Mouse (Mus musculus) heart, embryonic 12.5 days (tissue): ENCODE results near the gene Slc25a35. TPM values are rescaled to one million over a fixed set of nuclear protein-coding genes. Genes with fewer than 3 reads are reported as not detected.
"Not testable (repeated sequence)": the region's sequence is repeated elsewhere in the genome, so short reads cannot be mapped to it uniquely, and the experiment has no call there.

Experiments used
- ATAC-seq: fragments of 200-750 bp; cut with Nextera tagmentation; 2 replicates; pipeline ENCODE4 v1.8.0; 2017; ENCODE audit warnings: moderate TSS enrichment, moderate library complexity; ENCODE audit not compliant: insufficient number of reproducible peaks, low FRiP score
- H3K27ac ChIP-seq: fragments of 300-500 bp; sonication (generic); 2 replicates; pipeline ENCODE4 v1.5.1; 2016; ENCODE audit warnings: mild to moderate bottlenecking, moderate library complexity; ENCODE audit not compliant: poor library complexity, severe bottlenecking
- H3K27me3 ChIP-seq: fragments of 300-500 bp; sonication (generic); replicated peaks from 2 replicates; pipeline ENCODE4 v1.6.1; 2016; ENCODE audit warnings: mild to moderate bottlenecking, moderate library complexity
- H3K36me3 ChIP-seq: fragments of 300-500 bp; sonication (generic); 2 replicates; pipeline ENCODE4 v1.6.1; 2016; ENCODE audit warnings: mild to moderate bottlenecking, moderate library complexity
- H3K4me1 ChIP-seq: fragments of 300-500 bp; sonication (generic); replicated peaks from 2 replicates; pipeline ENCODE4 v1.6.1; 2016; ENCODE audit warnings: mild to moderate bottlenecking
- H3K4me2 ChIP-seq: fragments of 300-500 bp; sonication (generic); 2 replicates; pipeline ENCODE4 v1.6.1; 2016; ENCODE audit warnings: mild to moderate bottlenecking, moderate library complexity
- H3K4me3 ChIP-seq: fragments of 300-500 bp; sonication (generic); 2 replicates; pipeline ENCODE4 v1.5.1; 2016; ENCODE audit warnings: mild to moderate bottlenecking
- H3K9ac ChIP-seq: fragments of 300-500 bp; sonication (generic); 2 replicates; pipeline ENCODE4 v1.6.1; 2016; ENCODE audit warnings: mild to moderate bottlenecking, moderate library complexity
- H3K9me3 ChIP-seq: fragments of 300-500 bp; sonication (generic); replicated peaks from 2 replicates; pipeline ENCODE4 v1.6.1; 2016; ENCODE audit warnings: mild to moderate bottlenecking, moderate library complexity
- WGBS: fragments of 180-500 bp; shearing (Covaris S2); methylation state at CpG from one replicate; pipeline ENCODE4 v1.1.7; 2016; 5-methylcytosine and 5-hydroxymethylcytosine counted together
- polyA plus RNA-seq: library from polyadenylated mRNA; unstranded; fragments of >200 nt; fragmentation: Nextera tagmentation; extraction: Ambion mirVana; gene quantifications from 2 replicates; pipeline ENCODE4 v1.2.1, GENCODE M21; 2016

The Slc25a35 gene
- polyA plus RNA-seq, 1 experiment from 2014 or later = 2.2 TPM

DNA sequence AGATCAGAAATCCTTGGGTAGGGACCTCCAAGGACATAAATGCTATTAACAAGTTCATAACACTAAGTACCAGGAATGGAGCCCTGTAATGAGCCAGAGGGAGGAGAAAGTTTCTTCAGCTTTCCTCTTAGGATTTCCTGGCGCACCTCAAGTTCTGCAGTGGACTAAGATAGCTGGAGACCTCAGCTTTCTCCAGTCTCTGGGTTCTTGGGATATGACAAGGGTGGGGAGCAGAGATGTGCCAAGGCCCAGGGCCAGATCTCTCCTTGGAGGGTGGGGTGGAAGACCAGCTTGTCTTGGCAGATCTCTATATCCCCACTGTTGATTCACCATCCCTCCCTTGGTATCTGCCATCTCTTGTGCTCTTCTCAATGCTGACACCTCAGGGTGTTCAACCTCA is 7.7 kb downstream of the Slc25a35 start:
- H3K4me1 ChIP-seq = peaks cover 26% of the 10 kb centered on the region
- H3K36me3 ChIP-seq = no peaks in the 10 kb centered on the region
- no peak for ATAC-seq
- no peak overlapping the region for H3K9ac ChIP-seq
- no peaks in the 10 kb centered on the region; the same call in 1 of the 2 replicates for H3K27me3 ChIP-seq
- no peaks in the 10 kb centered on the region for H3K9me3 ChIP-seq
- no peak overlapping the region for H3K4me2 ChIP-seq
- 88% methylated on average over 1 of the region's 1 CpGs for WGBS
- H3K4me3 ChIP-seq = no peak overlapping the region
- no peak overlapping the region for H3K27ac ChIP-seq

DNA sequence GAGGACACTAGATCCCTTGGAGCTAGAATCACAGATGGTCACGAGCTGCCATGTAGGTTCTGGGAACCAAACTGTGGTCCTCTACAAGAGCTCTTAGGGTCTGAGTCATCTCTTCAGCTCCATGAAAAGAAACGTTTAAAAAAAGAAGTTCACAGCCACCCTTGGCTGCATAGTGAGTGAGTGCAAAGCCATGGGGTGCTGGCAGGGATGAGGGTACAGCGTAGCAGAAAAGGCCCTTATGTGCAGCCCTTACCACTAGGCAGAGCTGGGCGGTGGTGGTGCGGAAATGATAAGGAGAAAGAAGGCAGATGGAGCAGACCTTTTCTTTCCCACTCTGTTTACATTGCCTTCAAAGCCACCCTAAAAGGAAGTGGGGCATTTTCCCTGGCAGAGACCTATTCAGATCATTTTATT is 11.4 kb downstream of the Slc25a35 start:
- H3K4me1 ChIP-seq = 0 out of 2 replicates have a peak, but pooled peaks cover 3% of the 10 kb centered on the region
- H3K9ac ChIP-seq = no peak overlapping the region
- H3K4me2 ChIP-seq = no peak overlapping the region
- no peaks in the 10 kb centered on the region; the same call in 1 of the 2 replicates for H3K27me3 ChIP-seq
- H3K4me3 ChIP-seq = no peak overlapping the region
- H3K9me3 ChIP-seq = no peaks in the 10 kb centered on the region
- no peak overlapping the region for H3K27ac ChIP-seq
- ATAC-seq = no peak
- 49% methylated on average over 5 of the region's 5 CpGs for WGBS
- no peaks in the 10 kb centered on the region for H3K36me3 ChIP-seq

DNA sequence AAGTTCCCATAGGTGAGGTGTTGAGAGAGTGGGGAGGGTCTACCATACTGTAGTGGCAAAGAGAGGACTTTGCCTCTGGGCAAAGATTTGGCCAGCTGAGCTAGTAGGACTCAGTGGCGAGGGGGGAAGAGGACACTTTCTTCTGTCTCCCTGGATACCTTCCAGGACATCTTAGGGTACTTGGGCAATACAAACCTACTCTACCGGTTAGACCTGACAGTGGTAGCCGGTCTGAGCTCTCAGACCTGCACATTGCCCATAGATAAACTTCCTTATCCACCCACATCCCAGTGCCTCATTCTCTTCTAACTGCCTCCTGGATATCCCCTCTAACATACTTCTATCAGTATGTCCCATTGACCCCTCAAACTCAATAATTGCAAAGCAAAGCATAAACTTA is 13.0 kb downstream of the Slc25a35 start:
- no peak for ATAC-seq
- Histone ChIP-seq H3K27me3 (no peaks in the 10 kb centered on the region), H3K9me3 (no peaks in the 10 kb centered on the region), H3K36me3 (0 out of 2 replicates have a peak, but pooled peaks cover 5% of the 10 kb centered on the region), H3K4me3 (no peak overlapping the region), H3K4me2 (no peak overlapping the region), H3K27ac (no peak overlapping the region), H3K4me1 (0 out of 2 replicates have a peak, but pooled peaks cover 3% of the 10 kb centered on the region), H3K9ac (no peak overlapping the region)
- WGBS = 57% methylated on average over 3 of the region's 3 CpGs

DNA sequence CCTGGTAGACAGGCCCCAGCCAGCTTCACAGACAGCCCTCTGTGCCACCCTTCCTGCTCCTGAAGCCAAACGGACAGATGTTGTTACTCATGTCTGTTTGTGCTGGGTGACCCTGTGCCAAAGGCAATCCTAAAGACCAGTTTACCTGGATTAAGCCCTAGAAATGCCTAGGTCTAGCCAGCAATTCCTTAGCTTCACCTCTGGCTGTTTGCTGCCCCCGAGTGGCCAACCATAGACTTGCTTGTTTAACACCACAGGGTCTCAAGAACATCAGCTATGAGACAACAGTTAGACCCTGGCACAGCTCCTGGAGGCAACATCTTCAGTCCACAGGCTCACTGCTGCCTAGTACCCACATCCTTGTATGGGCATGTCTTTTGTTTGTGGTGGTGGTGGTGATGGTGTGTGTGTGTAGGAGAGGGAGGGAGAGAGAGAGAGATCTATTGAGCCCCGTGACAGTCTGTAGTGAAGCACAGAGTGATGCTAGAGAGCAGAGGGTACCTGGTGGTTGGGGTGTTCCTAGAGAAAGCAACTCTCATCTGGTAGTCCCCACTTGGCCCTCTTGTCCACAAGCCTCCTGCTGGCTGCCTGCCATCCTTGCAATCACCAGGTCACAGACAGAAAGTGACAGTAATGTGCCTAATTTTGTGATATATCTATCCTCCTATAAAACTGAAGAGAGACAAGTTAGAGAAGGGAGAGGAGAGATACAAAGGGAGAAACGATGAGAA is 14.9 kb downstream of the Slc25a35 start:
- Histone ChIP-seq H3K4me3 (no peak overlapping the region), H3K4me2 (no peak overlapping the region), H3K27ac (no peak overlapping the region), H3K9me3 (no peaks in the 10 kb centered on the region), H3K4me1 (0 out of 2 replicates have a peak, but pooled peaks cover 3% of the 10 kb centered on the region), H3K9ac (0 out of 2 replicates have a peak overlapping the region, but pooled peaks have one; percentile 7), H3K36me3 (peaks cover 16% of the 10 kb centered on the region), H3K27me3 (no peaks in the 10 kb centered on the region)
- WGBS = 24% methylated on average over 4 of the region's 4 CpGs
- ATAC-seq = no peak

DNA sequence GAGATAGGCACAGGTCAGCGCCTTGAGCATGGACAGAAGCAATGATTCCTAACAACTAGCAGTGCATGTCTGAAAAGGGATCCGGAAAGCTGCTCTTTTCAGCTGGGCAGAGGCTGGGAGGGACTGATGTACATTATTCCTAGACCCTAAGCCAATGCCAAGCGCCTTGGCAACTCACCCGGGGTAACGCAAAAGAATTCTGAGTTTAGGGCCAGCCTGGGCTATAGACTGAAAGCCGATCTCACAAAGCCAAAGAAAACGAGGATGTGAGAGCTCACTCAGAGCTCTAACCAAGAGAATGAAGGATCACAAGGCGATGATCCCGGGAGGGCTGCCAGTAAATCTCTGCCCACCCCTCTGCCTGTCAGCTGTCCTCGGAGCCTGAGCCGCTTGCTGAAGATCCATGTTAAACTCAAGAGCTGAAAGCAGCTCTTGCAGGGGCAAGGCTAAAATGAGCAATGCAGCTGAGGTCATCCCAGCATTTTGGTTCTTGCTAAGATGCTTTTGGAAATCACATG is 19.5 kb downstream of the Slc25a35 start:
- no peak overlapping the region for H3K4me3 ChIP-seq
- no peak overlapping the region for H3K9ac ChIP-seq
- H3K27me3 ChIP-seq = no peaks in the 10 kb centered on the region
- no peak overlapping the region for H3K27ac ChIP-seq
- ATAC-seq = no peak
- no peaks in the 10 kb centered on the region for H3K4me1 ChIP-seq
- H3K36me3 ChIP-seq = peaks cover 59% of the 10 kb centered on the region
- 90% methylated on average over 11 of the region's 11 CpGs for WGBS
- no peaks in the 10 kb centered on the region for H3K9me3 ChIP-seq
- no peak overlapping the region for H3K4me2 ChIP-seq

DNA sequence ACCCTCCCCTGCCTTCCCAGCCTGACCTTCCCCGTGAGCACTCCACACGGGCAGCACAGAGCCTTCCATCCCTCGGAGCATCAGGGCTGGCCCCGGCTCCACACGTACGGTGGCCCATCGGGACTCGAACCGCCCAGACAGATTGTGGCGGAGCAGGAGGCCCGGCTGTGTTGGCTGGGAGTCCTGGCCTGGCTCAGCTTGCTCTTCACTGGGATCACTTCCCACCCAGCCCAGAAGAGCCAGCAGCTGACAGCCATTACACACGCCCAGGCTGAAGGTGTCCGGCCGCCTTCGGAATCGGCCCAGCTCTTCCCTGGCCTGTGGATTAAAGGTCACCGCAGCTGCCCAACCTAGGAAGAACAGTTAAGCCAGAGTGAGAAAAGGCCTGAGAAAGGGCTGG is 20.4 kb downstream of the Slc25a35 start:
- Histone ChIP-seq H3K27ac (no peak overlapping the region), H3K4me1 (no peaks in the 10 kb centered on the region), H3K36me3 (peaks cover 69% of the 10 kb centered on the region), H3K9me3 (no peaks in the 10 kb centered on the region), H3K4me2 (no peak overlapping the region), H3K4me3 (no peak overlapping the region), H3K9ac (no peak overlapping the region), H3K27me3 (no peaks in the 10 kb centered on the region)
- no peak for ATAC-seq
- WGBS = 92% methylated on average over 17 of the region's 17 CpGs

DNA sequence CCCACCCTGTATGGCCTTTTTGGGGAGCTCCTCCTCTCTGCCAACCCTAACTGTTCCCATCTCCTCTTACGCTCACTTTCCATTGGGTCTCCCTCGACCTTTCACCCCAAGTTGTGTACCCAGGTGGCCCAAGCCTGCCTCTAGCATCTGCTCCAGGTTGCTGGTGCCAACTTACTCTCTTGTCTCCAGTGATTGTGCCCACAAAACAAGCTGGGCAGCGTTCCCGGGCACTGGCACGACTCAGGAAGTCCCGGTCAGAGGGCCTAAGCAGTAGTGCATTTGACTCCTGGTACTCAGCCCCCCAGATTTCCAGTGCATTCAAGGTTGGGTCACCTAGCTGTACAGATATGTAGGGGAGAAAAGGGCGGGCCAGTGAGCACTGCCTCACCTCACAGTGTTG is 25.2 kb downstream of the Slc25a35 start:
- ATAC-seq = no peak
- WGBS = 90% methylated on average over 7 of the region's 7 CpGs
- H3K4me2 ChIP-seq = no peak overlapping the region
- no peaks in the 10 kb centered on the region for H3K9me3 ChIP-seq
- H3K27me3 ChIP-seq = no peaks in the 10 kb centered on the region
- H3K4me3 ChIP-seq = no peak overlapping the region
- no peaks in the 10 kb centered on the region for H3K4me1 ChIP-seq
- H3K27ac ChIP-seq = no peak overlapping the region
- peaks cover 92% of the 10 kb centered on the region for H3K36me3 ChIP-seq
- H3K9ac ChIP-seq = no peak overlapping the region

DNA sequence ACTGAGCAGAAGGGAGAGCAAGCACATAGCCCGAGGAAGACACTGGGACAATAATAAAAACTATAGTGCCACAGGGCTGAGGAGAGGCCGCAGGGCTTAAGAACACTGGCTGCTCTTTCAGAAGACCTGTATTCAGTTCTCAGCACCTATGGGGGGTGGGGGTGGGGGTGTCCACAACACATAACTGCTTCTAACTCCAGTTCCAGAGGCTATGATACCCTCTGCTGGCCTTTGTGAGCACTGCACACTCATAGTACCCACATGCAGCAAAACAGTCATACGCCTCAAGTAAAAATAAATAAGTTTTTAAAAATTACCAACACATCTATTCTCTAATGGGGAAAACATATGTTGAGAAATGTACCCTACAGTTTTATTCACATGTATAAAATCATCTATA is 26.4 kb downstream of the Slc25a35 start:
- H3K4me3 ChIP-seq = no peak overlapping the region
- H3K9me3 ChIP-seq = no peaks in the 10 kb centered on the region
- H3K9ac ChIP-seq = no peak overlapping the region
- 95% methylated on average over 3 of the region's 3 CpGs for WGBS
- H3K4me1 ChIP-seq = no peaks in the 10 kb centered on the region
- H3K27ac ChIP-seq = no peak overlapping the region
- H3K4me2 ChIP-seq = no peak overlapping the region
- peaks cover 93% of the 10 kb centered on the region for H3K36me3 ChIP-seq
- no peaks in the 10 kb centered on the region for H3K27me3 ChIP-seq
- ATAC-seq = no peak

DNA sequence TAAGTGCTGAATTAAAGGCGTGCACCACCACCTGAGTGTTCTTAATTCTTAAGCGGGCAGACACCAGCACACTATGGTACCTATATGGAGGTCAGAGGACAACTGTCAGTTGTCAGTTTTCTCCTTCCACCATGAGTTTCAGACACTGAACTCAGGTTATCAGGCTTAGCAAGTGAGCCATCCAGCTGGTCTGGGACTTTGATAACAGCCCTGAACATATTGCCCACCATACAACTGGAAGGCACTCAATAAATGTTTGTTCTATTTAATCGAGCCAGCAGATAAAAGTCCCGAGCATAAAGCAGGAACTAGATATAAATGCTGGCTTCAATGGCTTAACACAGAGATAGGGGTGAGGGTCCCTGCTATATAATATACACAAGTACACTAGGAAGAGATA is 29.1 kb downstream of the Slc25a35 start:
- ATAC-seq = no peak
- H3K9me3 ChIP-seq = no peaks in the 10 kb centered on the region

DNA sequence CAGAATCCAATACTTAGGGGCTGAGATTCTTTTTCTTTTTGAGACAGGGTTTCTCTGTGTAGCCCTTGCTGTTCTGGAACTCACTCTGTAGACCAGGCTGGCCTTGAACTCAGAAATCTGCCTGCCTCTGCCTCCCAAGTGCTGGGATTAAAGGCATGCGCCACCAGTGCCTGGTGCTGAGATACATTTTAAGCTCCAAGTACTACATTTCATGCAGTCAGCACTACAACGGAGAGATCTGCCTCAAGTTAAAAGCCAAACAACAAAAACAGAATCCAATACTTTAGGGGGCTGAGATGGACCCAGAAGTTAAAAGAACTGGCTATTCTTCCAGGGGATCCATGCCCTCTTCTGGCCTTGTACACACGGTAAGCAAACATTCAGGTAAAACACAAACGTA is 34.9 kb downstream of the Slc25a35 start:
- H3K27me3 ChIP-seq, H3K9ac ChIP-seq, H3K27ac ChIP-seq, H3K4me1 ChIP-seq, ATAC-seq, H3K4me2 ChIP-seq, H3K9me3 ChIP-seq, H3K4me3 ChIP-seq: not testable (repeated sequence)
- WGBS = 86% methylated on average over 4 of the region's 4 CpGs
- peaks cover 58% of the 10 kb centered on the region for H3K36me3 ChIP-seq

More for the DNA sequence above, 29.1 kb downstream of the Slc25a35 start:
- Histone ChIP-seq H3K36me3 (peaks cover 93% of the 10 kb centered on the region), H3K4me1 (no peaks in the 10 kb centered on the region), H3K4me2 (no peak overlapping the region), H3K4me3 (no peak overlapping the region), H3K9ac (no peak overlapping the region), H3K27me3 (no peaks in the 10 kb centered on the region), H3K27ac (no peak overlapping the region)
- WGBS = 82% methylated on average over 4 of the region's 4 CpGs

DNA sequence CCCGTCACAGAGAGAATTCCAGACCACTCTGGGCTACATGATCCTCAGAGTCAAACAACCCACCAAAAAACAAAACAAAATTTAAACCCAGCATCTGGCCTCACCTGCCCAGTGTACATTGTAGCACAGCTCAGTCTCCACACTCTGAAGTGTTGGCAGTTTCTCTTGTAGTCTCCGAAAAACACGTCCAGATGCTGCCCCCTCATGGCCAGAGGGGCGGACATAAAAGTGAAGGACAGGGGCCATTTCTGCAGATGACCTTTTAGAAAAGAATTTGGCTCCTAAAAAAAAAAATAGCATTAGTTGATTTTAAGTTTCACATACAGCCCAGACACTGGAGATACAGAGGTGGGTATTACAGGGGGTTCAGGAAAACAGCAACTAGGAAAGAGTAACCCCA is 35.7 kb downstream of the Slc25a35 start:
- WGBS = 48% methylated on average over 4 of the region's 4 CpGs
- Histone ChIP-seq H3K4me2 (no peak overlapping the region), H3K27me3 (no peaks in the 10 kb centered on the region), H3K9me3 (no peaks in the 10 kb centered on the region), H3K4me1 (peaks cover 11% of the 10 kb centered on the region), H3K27ac (no peak overlapping the region), H3K9ac (no peak overlapping the region), H3K4me3 (no peak overlapping the region), H3K36me3 (peaks cover 50% of the 10 kb centered on the region)
- ATAC-seq = no peak
